Mouse (Mus musculus) mammary gland, adult 2 months (tissue): ENCODE data around the gene Ankrd6. TPM values are rescaled to one million over a fixed set of nuclear protein-coding genes. Genes with fewer than 3 reads are reported as not detected.

ENCODE experiments used
- polyA plus RNA-seq: library from polyadenylated mRNA; depleted of rRNA; stranded (reverse); fragments of >200 nt; gene quantifications from 2 replicates; pipeline ENCODE4 v1.2.3, GENCODE M21; 2012; ENCODE audit warnings: low replicate concordance; rRNA removed

Gene Ankrd6
- 0.35 and 0.78 TPM in 2 replicates for polyA plus RNA-seq

DNA sequence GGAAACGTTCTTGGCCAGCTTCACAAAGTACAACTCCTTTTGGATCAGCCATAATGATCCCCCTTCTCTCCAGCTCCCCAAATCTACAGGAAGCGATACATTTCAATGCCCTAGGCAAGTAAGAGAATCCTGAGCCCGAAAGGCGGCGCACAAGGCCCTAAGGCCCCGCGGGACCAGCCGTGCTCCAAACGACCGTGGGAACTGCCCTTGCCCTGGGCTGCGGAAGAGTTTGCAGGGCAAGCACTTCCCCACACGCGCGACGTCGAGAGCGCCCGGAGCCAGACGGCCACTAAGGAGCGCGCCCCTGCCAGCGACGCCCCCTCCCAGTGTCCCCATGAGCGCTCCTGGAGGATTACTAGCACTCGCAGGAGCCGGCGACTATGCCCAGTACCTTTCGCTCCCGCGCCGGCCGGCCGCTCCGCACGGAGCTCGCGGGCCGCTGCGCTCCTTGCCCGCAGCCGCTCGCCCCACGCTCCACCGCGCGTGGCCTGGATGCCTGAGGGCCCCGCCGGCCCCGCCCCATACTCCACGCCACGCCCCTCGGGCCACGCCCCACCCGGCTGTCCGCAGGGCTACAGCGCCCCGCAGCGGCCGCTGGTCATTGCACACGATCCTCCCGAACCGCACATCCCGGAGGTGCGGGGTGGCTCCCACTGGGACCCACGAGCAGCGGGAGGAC, at the start of gene Ankrd6:
Gene Ankrd6, minus strand, starts transcription at position 486 of the 679 bp plus-strand sequence.

DNA sequence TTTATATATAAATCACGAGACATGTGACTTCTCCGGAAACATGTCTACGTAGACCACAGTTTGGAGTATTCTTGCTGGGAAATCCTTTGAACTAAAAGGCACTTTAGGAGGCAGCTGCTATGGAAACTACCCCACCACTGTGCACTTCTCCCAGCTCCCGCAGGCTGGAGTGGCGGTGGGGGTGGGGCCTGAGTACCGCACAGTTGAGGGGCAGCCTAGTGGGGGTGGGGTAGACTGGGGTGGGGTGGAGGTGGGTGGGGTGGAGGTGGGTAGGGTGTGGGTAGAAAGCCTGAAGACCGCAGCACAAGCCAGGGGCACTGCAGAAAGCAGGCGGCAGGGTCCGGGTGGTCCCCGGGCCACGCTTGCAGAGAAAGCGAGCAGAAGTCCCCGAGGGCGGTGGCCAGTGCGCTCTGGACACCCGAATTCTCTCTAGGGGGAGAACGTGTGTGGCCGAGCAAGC, 32.1 kb upstream of the Ankrd6 start, which contains the start of gene Rragd:
Gene Rragd, plus strand, starts transcription at position 322 of the 460 bp plus-strand sequence.

DNA sequence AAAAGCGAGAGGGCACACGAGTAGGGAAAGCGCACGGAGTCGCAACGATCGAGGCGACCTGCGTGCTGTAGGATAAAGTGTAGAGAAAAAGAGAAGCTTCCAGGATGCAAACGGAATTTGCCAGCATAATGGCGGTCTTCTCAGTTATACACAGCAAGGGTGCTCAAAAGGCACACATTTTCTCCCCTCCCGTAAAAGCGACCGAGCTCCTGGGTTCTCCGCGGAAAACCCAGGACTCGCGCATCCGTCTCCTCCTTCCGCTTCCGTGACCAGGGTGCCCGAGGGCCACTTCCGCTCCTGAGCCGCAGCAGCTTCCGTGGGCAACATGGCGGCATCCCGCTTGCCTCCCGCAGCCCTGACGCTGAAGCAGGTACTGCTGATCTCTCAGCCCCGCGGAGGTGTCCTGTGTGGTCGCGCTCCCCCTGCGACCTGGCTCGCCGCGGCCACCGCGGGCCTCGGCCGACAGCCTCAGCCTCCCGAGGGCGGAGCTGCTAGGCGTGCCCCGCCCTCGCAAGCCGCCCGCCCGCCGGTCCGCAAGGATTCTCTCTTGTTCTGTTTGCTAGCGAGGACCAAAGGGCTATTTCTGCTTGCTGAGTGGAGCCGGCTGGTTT, 150.6 kb downstream of the Ankrd6 start, which contains the start of gene Lyrm2:
Gene Lyrm2, plus strand, starts transcription at position 288 of the 611 bp plus-strand sequence.

Other genes starting within 250 kb of the Ankrd6 start
- gene Lyrm2, start 150.6 kb downstream of the Ankrd6 start, polyA plus RNA-seq: 4.9 and 6.3 TPM in 2 replicates
- 0.56 and 17.7 TPM in 2 replicates for gene Rragd, start 32.2 kb upstream of the Ankrd6 start, polyA plus RNA-seq
- gene Ube2j1, start 80.6 kb upstream of the Ankrd6 start, polyA plus RNA-seq: 18.5 and 23.4 TPM in 2 replicates
- gene Gabrr2, start 112.2 kb upstream of the Ankrd6 start, polyA plus RNA-seq: 2.9 and 3.1 TPM in 2 replicates
- 0.14 TPM in 1 of 2 replicates, not detected in the other for gene Gabrr1, start 181.7 kb upstream of the Ankrd6 start, polyA plus RNA-seq
- 8.0 and 13.7 TPM in 2 replicates for gene Pm20d2, start 238.9 kb upstream of the Ankrd6 start, polyA plus RNA-seq